Mouse (Mus musculus) right cerebral cortex, postnatal 14 days (tissue): ENCODE data around the gene Srsf12.

Experiments
- DNase-seq: peaks from one replicate; pipeline ENCODE4 v3.0.0; 2022

The Srsf12 gene

DNA sequence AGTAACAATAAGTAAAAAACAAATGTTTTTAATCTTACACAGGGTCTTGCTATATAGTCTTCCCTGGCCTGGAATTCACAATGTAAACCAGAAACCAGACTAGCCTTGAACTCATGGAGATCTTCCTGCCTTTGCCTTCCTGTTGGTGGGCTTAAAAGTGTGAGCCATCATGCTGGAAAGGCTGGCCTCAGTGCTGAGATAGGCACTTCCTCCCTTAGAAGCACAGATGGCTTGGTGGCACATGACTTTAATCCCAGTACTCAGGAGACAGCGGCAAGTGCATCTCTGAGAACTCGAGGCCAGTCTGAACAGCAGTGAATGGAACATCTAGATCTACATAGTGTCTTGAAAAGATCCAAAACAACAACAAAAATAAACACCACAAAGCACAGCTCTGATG lies 42.1 kb downstream of the Srsf12 start:
- no peak for DNase-seq

DNA sequence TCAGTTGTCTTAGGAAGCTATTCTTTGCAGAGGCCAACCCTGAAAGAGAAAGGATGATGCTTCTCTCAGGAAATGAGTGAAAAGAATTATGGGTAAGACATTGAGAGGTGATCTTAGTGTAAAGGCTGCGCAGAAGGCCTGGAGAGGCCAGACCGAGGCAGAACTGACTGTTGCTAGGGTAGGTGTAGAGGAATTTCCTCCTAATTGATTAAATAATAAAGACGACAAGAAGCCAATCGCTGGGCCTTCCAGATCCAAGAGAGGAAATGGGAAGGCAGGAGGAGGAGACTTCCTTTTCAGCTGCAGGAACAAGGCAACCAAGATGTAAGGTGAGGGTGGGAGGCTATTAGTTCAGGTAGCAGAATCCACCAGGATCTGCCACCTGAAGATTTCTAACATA lies 45.9 kb downstream of the Srsf12 start:
- DNase-seq = no peak

DNA sequence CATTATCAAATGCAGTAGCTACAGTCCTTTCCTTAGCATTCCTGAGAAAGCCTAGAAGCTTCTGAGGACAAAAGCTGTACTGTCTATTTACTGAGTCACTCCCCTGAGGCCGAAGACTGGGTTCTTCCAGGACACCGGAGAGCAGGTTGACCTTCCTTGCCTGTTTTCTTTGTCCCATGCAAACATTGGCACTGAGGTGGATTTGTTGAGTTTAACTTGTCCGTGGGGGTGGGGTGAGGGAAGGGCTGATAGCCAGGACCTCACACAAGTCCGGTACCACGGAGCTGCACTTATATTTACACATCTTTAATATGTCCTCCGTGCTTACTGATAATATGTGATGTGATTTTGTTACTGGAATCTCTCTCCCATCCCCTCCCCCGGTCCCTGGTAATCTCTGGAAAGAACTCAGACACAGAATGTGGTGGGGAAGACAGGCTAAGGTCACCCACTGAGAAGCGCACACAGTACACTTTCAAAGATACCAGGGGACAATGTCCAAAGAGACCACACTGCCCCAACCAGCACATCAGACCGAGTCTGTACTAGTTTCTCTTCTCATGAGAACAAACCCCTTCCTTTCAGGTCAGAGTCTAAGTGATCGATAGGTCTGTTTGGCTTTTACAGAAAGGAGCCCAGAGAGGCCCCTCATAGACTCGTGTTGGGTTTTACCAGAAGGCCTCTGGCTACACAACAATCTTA lies 48.6 kb downstream of the Srsf12 start:
- no peak for DNase-seq

DNA sequence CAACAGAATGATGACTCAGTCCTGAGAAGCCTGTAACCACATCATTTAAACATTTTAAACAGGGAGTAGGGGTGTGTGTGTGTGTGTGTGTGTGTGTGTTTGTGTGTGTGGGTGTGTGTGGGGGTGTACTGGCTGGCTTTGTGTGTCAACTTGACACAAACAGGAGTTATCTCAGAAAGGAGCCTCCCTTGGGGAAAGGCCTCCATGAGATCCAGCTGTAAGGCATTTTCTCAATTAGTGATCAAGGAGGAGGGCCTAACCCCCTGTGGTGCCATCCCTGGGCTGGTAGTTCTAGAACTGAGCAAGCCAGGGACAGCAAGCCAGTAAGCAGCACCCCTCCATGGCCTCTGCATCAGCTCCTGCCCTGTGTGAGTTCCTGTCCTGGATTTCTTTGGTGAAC lies 51.5 kb downstream of the Srsf12 start:
- DNase-seq = no peak

DNA sequence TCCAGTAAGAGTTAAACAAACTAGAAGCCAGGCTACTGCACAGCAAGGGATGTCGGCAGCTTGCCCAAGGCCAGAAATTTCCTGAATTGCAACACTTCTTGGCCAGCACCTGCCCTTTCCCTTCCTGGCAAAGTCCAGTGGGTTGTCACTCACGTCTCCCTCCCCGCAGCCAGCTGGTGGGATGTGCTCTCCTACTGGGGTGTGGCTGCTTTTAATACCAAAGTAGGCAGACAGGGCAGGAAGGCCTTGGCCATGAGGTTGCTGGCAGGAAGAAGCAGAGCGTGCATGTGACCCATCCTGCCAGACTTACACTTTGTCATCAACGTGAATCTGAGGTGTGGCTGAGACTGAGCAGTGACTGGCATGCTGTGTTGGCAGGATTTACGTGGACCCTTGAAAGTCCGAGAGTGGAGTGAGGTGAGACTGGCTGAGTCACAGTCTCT lies 52.5 kb downstream of the Srsf12 start:
- peak; percentile 42 for DNase-seq

- no peak for DNase-seq
Measured at GRCm38 (mm10) chr4:33262897-33263296, 54.1 kb downstream of the Srsf12 start.

DNA sequence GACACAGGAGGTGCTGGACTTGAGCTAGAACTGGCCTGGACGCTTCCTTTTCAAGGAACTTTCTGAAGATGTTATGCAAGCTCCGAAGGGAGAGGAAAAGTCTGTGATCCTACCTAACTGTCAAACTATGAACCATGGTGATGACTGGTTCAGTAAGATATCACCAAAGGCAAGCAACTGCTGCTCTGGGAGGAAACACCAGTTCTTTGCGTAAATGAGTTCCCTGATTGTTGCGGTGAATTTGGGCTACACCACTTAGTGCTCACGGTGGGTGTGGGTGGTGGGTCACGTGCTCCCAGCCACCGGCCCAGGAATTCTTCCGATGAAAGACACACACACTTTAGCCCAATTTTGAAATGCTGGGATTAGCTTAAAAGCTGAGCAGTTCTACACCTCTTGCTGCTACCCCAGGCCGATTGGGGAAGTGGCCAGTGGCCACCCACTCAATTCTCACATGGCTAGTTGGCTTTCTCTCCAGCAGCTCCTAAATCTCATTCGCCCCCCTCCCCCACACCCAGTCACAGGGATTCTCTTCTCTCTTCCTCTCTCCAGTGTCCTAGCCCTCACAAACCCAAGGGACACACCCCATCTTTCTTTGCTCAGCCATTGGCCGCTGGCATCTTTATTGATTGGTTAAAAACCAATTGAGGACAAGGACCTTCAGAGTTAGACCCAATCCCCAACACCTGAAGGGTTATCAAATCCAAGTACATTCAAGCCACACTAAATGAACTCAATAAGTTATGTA lies 56.4 kb downstream of the Srsf12 start:
- DNase-seq = no peak

- DNase-seq = no peak
Measured at GRCm38 (mm10) chr4:33270386-33271314, 61.9 kb downstream of the Srsf12 start.

DNA sequence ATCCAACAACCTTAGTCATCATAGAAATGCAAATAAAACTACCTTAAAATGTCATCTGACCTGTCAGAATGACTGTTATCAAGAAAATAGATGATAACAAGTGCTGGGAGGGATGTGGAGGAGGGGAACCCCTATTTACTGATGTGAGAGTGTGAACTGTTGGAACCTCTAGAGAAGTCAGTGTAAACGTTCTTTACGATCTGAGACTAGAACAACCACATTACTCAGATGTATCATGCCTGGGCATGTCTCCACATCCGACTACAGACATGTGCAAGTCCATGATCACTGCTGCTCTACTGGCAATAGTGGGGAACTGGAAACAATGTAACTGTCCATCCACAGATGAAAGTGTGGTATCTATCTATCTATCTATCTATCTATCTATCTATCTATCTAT lies 64.6 kb downstream of the Srsf12 start:
- no peak for DNase-seq

- DNase-seq = no peak
Measured at GRCm38 (mm10) chr4:33281891-33282685, 73.3 kb downstream of the Srsf12 start.
